Mouse (Mus musculus): ENCODE data around the gene G3bp2.

Gene G3bp2

GRCm38 (mm10) chr5:92098351-92099109, 15.0 kb upstream of the G3bp2 start:
- no peak for DNase-seq (ENCODE audit: low spot score)

- no peak for DNase-seq (ENCODE audit: low spot score)
These were observed 14.3 kb upstream of the G3bp2 start for GRCm38 (mm10) chr5:92097779-92098178.

- no peak for DNase-seq (ENCODE audit: low spot score)
These were observed 13.3 kb upstream of the G3bp2 start for GRCm38 (mm10) chr5:92096786-92097185.

- DNase-seq (ENCODE audit: low spot score) = no peak
These were observed 10.5 kb upstream of the G3bp2 start for GRCm38 (mm10) chr5:92094062-92094415.

- DNase-seq (ENCODE audit: low spot score) = no peak
These were observed 9.9 kb upstream of the G3bp2 start for GRCm38 (mm10) chr5:92093263-92094061.

- no peak for DNase-seq (ENCODE audit: low spot score)
These were observed 4.0 kb upstream of the G3bp2 start for GRCm38 (mm10) chr5:92087469-92087868.

- DNase-seq (ENCODE audit: low spot score) = no peak
These were observed 2.5 kb upstream of the G3bp2 start for GRCm38 (mm10) chr5:92085821-92086550.

- DNase-seq (ENCODE audit: low spot score) = no peak
These were observed 1.7 kb upstream of the G3bp2 start for GRCm38 (mm10) chr5:92085246-92085645.

GRCm38 (mm10) chr5:92082821-92083401, 608 bp downstream of the G3bp2 start:
- peak; percentile 60 for DNase-seq (ENCODE audit: low spot score)

- DNase-seq (ENCODE audit: low spot score) = no peak
These were observed 2.2 kb downstream of the G3bp2 start for GRCm38 (mm10) chr5:92081326-92081725.

- no peak for DNase-seq (ENCODE audit: low spot score)
These were observed 3.1 kb downstream of the G3bp2 start for GRCm38 (mm10) chr5:92080400-92080799.

GRCm38 (mm10) chr5:92079304-92079703, 4.2 kb downstream of the G3bp2 start:
- no peak for DNase-seq (ENCODE audit: low spot score)

GRCm38 (mm10) chr5:92078751-92079150, 4.8 kb downstream of the G3bp2 start:
- DNase-seq (ENCODE audit: low spot score) = no peak

GRCm38 (mm10) chr5:92076273-92076672, 7.2 kb downstream of the G3bp2 start:
- DNase-seq (ENCODE audit: low spot score) = no peak

GRCm38 (mm10) chr5:92074061-92074460, 9.5 kb downstream of the G3bp2 start:
- no peak for DNase-seq (ENCODE audit: low spot score)

- no peak for DNase-seq (ENCODE audit: low spot score)
These were observed 20.3 kb downstream of the G3bp2 start for GRCm38 (mm10) chr5:92063192-92063591.

GRCm38 (mm10) chr5:92052866-92053265, 30.7 kb downstream of the G3bp2 start:
- no peak for DNase-seq (ENCODE audit: low spot score)

- DNase-seq (ENCODE audit: low spot score) = no peak
These were observed 33.1 kb downstream of the G3bp2 start for GRCm38 (mm10) chr5:92050419-92050818.

GRCm38 (mm10) chr5:92043783-92044182, 39.7 kb downstream of the G3bp2 start, which contains the start of gene Cdkl2:
Cdkl2 (minus strand) TSS chr5:92043883.
- DNase-seq (ENCODE audit: low spot score) = no peak

- peak; percentile 87 for DNase-seq (ENCODE audit: low spot score)
These were observed 40.9 kb downstream of the G3bp2 start for GRCm38 (mm10) chr5:92042377-92043348.

GRCm38 (mm10) chr5:92019960-92020359, 63.6 kb downstream of the G3bp2 start:
- no peak for DNase-seq (ENCODE audit: low spot score)

Measured in retina, embryonic 14.5 days (tissue).